In the genomic region with DNA sequence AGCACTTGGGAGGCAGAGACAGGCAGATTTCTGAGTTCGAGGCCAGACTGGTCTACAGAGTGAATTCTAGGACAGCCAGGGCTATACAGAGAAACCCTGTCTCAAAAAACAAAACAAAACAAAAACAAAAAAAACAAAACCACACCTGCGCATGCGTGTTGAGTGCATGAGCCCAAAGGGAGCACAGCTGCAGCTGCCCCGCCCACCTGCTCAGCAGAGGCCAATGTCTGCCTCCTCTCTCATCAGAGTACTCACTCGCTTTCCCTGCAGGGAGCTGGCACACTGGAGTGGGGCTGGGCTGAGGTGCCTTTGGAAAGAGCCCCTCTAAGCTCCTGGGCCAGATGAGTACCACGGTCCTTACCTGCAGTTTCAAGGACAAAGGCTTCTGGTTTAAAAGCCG, we compare ENCODE assay signal across 13 mouse cellular contexts. TPM values are rescaled to one million over a fixed set of nuclear protein-coding genes. Genes with fewer than 3 reads are reported as not detected.
DNase-seq lines count a peak whose midpoint lies in the region; ATAC-seq and TF ChIP-seq lines count a peak whose summit lies in the region.
"Had no signal": no experiment of that assay in that cellular context is flagged by ENCODE, and none has a peak within 500 bp of the region (broad histone marks: within the 10 kb centered on the region; RNA-seq: fewer than 3 reads in every experiment).

No protein-coding gene starts in this region.

- dilution Hi-C loops in CH12.LX (cut with MboI; ENCODE audit: extremely low pct_ligation_motif_present, extremely low pct_unique_long_range_greater_than_20kb, low sequenced_read_pairs), result no loop called here

- peaks cover 22 to 70% of the 10 kb centered on the region in 2 experiments for H3K36me3 ChIP-seq in CH12.LX (replicated peaks in 1 of 2; ENCODE audit: control insufficient read depth in 1 of 2, insufficient read depth in 1 of 2, low read length in 1 of 2)
- H3K36me3 ChIP-seq in myocyte (ENCODE audit: control insufficient read depth, insufficient read depth), result peaks cover 3% of the 10 kb centered on the region

- no peak for TF ChIP-seq POLR2A in CH12.LX (IDR thresholded peaks at IDR 0.05; ENCODE audit: low read depth, low read length)
- TF ChIP-seq POLR2A in myocyte (IDR thresholded peaks at IDR 0.05; ENCODE audit: insufficient read length, low read depth), result no peak

- no peak for TF ChIP-seq CTCF in CH12.LX (conservative IDR thresholded peaks at IDR 0.05 in 1 of 2, IDR thresholded peaks at IDR 0.05 in 1 of 2; ENCODE audit: low read depth in 2 of 2, low read length in 2 of 2)

- TF ChIP-seq EP300 in CH12.LX (IDR thresholded peaks at IDR 0.05; ENCODE audit: low read length), result no peak

- DNase-seq in CH12.LX (ENCODE audit: extremely low read depth) (no peak), ZHBTc4 (ENCODE audit: low read depth, low spot score) (peak; percentile 85)
- DNase-seq in thymus, postnatal 25 days, result peak; percentile 80
- no peak for DNase-seq in frontal cortex, postnatal 25 days (ENCODE audit: low spot score in 2 of 2)
- DNase-seq in kidney, postnatal 14 days, result no peak
- DNase-seq in layer of hippocampus, postnatal 25 days (ENCODE audit: extremely low spot score in 1 of 2, low spot score in 1 of 2), result no peak
- DNase-seq: cerebellum, postnatal 36 days; kidney, adult 9 months; lung, postnatal 36 days had no signal

- no peak overlapping the region for H3K4me2 ChIP-seq in CH12.LX (ENCODE audit: insufficient read depth, low read depth, poor library complexity, severe bottlenecking)
- H3K4me2 ChIP-seq in myocyte (ENCODE audit: low read depth), result no peak overlapping the region
- H3K4me2 ChIP-seq: forebrain, embryonic 12.5 days; midbrain, embryonic 13.5 days had no signal

- H3ac ChIP-seq in myocyte (ENCODE audit: control insufficient read depth, insufficient read length), result no peak overlapping the region

- no peak for ATAC-seq in erythroid progenitor cell, adult 5-6 weeks (replicated peaks; ENCODE audit: low FRiP score, poor library complexity, severe bottlenecking)
- ATAC-seq: midbrain, embryonic 13.5 days had no signal

- H3K27me3 ChIP-seq in CH12.LX (replicated peaks) (no peaks in the 10 kb centered on the region), myocyte (ENCODE audit: control insufficient read depth, insufficient read depth, insufficient read length) (no peaks in the 10 kb centered on the region)
- H3K27me3 ChIP-seq: forebrain, embryonic 12.5 days; midbrain, embryonic 13.5 days had no signal

- H3K27ac ChIP-seq in CH12.LX (ENCODE audit: insufficient read depth, low read depth), result no peak overlapping the region
- H3K27ac ChIP-seq: forebrain, embryonic 12.5 days; midbrain, embryonic 13.5 days had no signal

- in situ Hi-C loops in CH12.LX (cut with MboI; ENCODE audit: low pct_ligation_motif_present, low pct_unique_long_range_greater_than_20kb, low sequenced_read_pairs), result loop anchor here (10.0 kb wide), 1 partner anchor 157 kb away; a partner anchor contains a TSS

- no peak overlapping the region for H3K4me3 ChIP-seq in CH12.LX (replicated peaks in 1 of 3; ENCODE audit: low read depth in 2 of 3, low read length in 2 of 3, poor library complexity in 1 of 3)
- no peak overlapping the region for H3K4me3 ChIP-seq in myocyte
- H3K4me3 ChIP-seq: forebrain, embryonic 12.5 days; midbrain, embryonic 13.5 days had no signal

- no peak overlapping the region for H3K9ac ChIP-seq in CH12.LX (ENCODE audit: insufficient read depth, low read depth)
- H3K9ac ChIP-seq: forebrain, embryonic 12.5 days; midbrain, embryonic 13.5 days had no signal

- no peaks in the 10 kb centered on the region for H3K9me3 ChIP-seq in CH12.LX (replicated peaks; ENCODE audit: low read length)
- H3K9me3 ChIP-seq: forebrain, embryonic 12.5 days; midbrain, embryonic 13.5 days had no signal

- H3K4me1 ChIP-seq in CH12.LX (ENCODE audit: control insufficient read depth in 1 of 2, insufficient read depth in 2 of 2), result peaks cover 0 to 5% of the 10 kb centered on the region in 2 experiments; a peak in 1 of 4 replicates
- H3K4me1 ChIP-seq: forebrain, embryonic 12.5 days; midbrain, embryonic 13.5 days had no signal

- H3K79me2 ChIP-seq in CH12.LX (replicated peaks; ENCODE audit: control insufficient read depth, extremely low read depth, insufficient read depth, poor library complexity, severe bottlenecking) (no peaks in the 10 kb centered on the region), myocyte (ENCODE audit: control insufficient read depth, insufficient read depth) (no peaks in the 10 kb centered on the region)

- no peak for TF ChIP-seq RAD21 in CH12.LX (IDR thresholded peaks at IDR 0.05; ENCODE audit: low read depth, low read length)

TF ChIP-seq in CH12.LX, 34 proteins besides CTCF, POLR2A, EP300 and RAD21:
- TF ChIP-seq NRF1 (IDR thresholded peaks at IDR 0.05; ENCODE audit: low read depth, low read length), result 0 out of 2 replicates have a peak, but pooled peaks have one; percentile 42
- no peak for TF ChIP-seq USF1 (IDR thresholded peaks at IDR 0.05; ENCODE audit: low read depth, low read length)

TF ChIP-seq in myocyte, 11 proteins besides CTCF, POLR2A, EP300 and RAD21:
- TF ChIP-seq MYOD1 (IDR thresholded peaks at IDR 0.05; ENCODE audit: control insufficient read depth in 1 of 3, insufficient read length in 2 of 3, low read depth in 2 of 3) (peak in 2 of 3 experiments; percentile 36 to 75), MYOG (IDR thresholded peaks at IDR 0.05; ENCODE audit: control insufficient read depth in 1 of 3, insufficient read depth in 1 of 3, insufficient read length in 2 of 3, low read depth in 2 of 3) (peak in 2 of 3 experiments; percentile 20 to 64), USF1 (IDR thresholded peaks at IDR 0.05; ENCODE audit: low read depth) (no peak), E2F4 (IDR thresholded peaks at IDR 0.05; ENCODE audit: insufficient read depth) (no peak), TCF3 (IDR thresholded peaks at IDR 0.05; ENCODE audit: insufficient read length, low read depth) (no peak)

RNA-seq across cellular contexts. Expression of a gene that starts 29.6 kb away (rescaled TPM):
- 2,275 and 2,528 TPM in 2 replicates for total RNA-seq in CH12.LX (2012; rRNA removed)
- 1,298 and 1,607 TPM in 2 replicates for total RNA-seq in CH12.LX (2014; rRNA removed)
- polyA plus RNA-seq in CH12.LX (2012; ENCODE audit: insufficient read length, low read depth), result 87.8 and 91.3 TPM in 2 replicates
- 2,628 TPM for polyA plus RNA-seq in myocyte (2012; fragmentation: generic; extraction: Trizol)
- 100 to 1,000 TPM; 101 to 110 TPM for total RNA-seq in layer of hippocampus, postnatal 25 days (2021)
- total RNA-seq in erythroid progenitor cell, adult 5-6 weeks (2015; ENCODE audit: low replicate concordance), result 414 and 420 TPM in 2 replicates
- total RNA-seq in erythroid progenitor cell, adult 5-6 weeks (2017; ENCODE audit: low replicate concordance), result 266 and 285 TPM in 2 replicates

RNA-seq across cellular contexts. Expression of a gene that starts 29.7 kb away (rescaled TPM):
- 9.5 and 10.2 TPM in 2 replicates for total RNA-seq in CH12.LX (2012; rRNA removed)
- 4.6 and 5.0 TPM in 2 replicates for total RNA-seq in CH12.LX (2014; rRNA removed)
- polyA plus RNA-seq in CH12.LX (2012; ENCODE audit: insufficient read length, low read depth), result 4.7 and 5.4 TPM in 2 replicates
- polyA plus RNA-seq in myocyte (2012; fragmentation: generic; extraction: Trizol), result 11.5 TPM
- total RNA-seq in layer of hippocampus, postnatal 25 days (2021), result 10 to 100 TPM; 35.6 to 36.1 TPM
- 3.8 TPM in 1 of 2 replicates, not detected in the other for total RNA-seq in erythroid progenitor cell, adult 5-6 weeks (2015; ENCODE audit: low replicate concordance)
- 0.30 and 1.0 TPM in 2 replicates for total RNA-seq in erythroid progenitor cell, adult 5-6 weeks (2017; ENCODE audit: low replicate concordance)

RNA-seq across cellular contexts. Expression of a gene that starts 50.2 kb away (rescaled TPM):
- total RNA-seq in CH12.LX (2012; rRNA removed) (3.8 and 5.6 TPM in 2 replicates), CH12.LX (2014; rRNA removed) (0.95 and 1.3 TPM in 2 replicates)
- polyA plus RNA-seq in CH12.LX (2012; ENCODE audit: insufficient read length, low read depth) (0.90 and 1.1 TPM in 2 replicates), myocyte (2012; fragmentation: generic; extraction: Trizol) (13.5 TPM)
- 10 to 100 TPM; 20.5 to 21.4 TPM for total RNA-seq in layer of hippocampus, postnatal 25 days (2021)
- 1.3 and 2.2 TPM in 2 replicates for total RNA-seq in erythroid progenitor cell, adult 5-6 weeks (2015; ENCODE audit: low replicate concordance)
- 1.0 and 2.0 TPM in 2 replicates for total RNA-seq in erythroid progenitor cell, adult 5-6 weeks (2017; ENCODE audit: low replicate concordance)

RNA-seq across cellular contexts. Expression of a gene that starts 55.8 kb away (rescaled TPM):
- total RNA-seq in CH12.LX (2012; rRNA removed) (0.55 and 0.80 TPM in 2 replicates), CH12.LX (2014; rRNA removed) (0.19 and 0.26 TPM in 2 replicates)
- polyA plus RNA-seq in CH12.LX (2012; ENCODE audit: insufficient read length, low read depth) (0.49 and 0.50 TPM in 2 replicates), myocyte (2012; fragmentation: generic; extraction: Trizol) (204 TPM)
- 10 to 100 TPM; 15.1 to 15.7 TPM for total RNA-seq in layer of hippocampus, postnatal 25 days (2021)
- total RNA-seq in erythroid progenitor cell, adult 5-6 weeks (2015; ENCODE audit: low replicate concordance), result 2.2 and 8.8 TPM in 2 replicates
- total RNA-seq in erythroid progenitor cell, adult 5-6 weeks (2017; ENCODE audit: low replicate concordance), result 5.0 and 11.5 TPM in 2 replicates

Comparison
In these comparisons a context has a peak if more than half of its experiments do, and no peak if none do; other contexts are left out.
1. DNase-seq: peak in ZHBTc4 (single experiment) and thymus, postnatal 25 days (single experiment); none in CH12.LX (single experiment), frontal cortex, postnatal 25 days (0 of 2), kidney, postnatal 14 days (single experiment) and layer of hippocampus, postnatal 25 days (0 of 2).